Mouse (Mus musculus) fat pad, adult 2 months (tissue): ENCODE data around the gene Zcchc7.
"Not testable (repeated sequence)": the region's sequence is repeated elsewhere in the genome, so short reads cannot be mapped to it uniquely, and the experiment has no call there.

Experiments
- DNase-seq: peaks from one replicate; pipeline ENCODE4 v3.0.0-alpha.2; 2011; ENCODE audit warnings: low read depth, low spot score; ENCODE audit errors: extremely low read depth

Gene Zcchc7

GRCm38 (mm10) chr4:44906399-44906798 lies 150.7 kb downstream of the Zcchc7 start:
- DNase-seq = no peak

- DNase-seq = no peak
Measured at GRCm38 (mm10) chr4:44910065-44910464, 154.4 kb downstream of the Zcchc7 start.

GRCm38 (mm10) chr4:44910857-44911256 lies 155.2 kb downstream of the Zcchc7 start:
- no peak for DNase-seq

- no peak for DNase-seq
Measured at GRCm38 (mm10) chr4:44917312-44917848, 161.7 kb downstream of the Zcchc7 start.

DNA sequence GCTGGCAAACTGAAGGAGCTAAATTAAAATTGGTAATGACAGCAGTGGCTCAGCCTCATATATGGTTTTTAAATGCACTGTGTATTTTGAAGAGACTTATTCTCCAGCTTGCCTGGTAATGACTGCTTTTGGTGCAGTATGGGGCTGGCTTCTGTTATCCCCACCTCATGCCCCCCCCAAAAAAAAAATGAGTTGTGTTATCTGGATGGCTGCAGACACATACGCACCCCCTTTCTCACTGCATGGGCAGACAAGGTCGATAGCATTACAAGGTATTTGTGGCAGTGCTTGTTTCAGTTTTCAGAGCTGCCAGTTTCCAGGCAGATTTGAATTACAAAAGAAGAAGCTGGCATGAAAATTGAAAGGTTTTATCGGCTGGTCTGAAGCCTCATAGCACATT lies 162.2 kb downstream of the Zcchc7 start:
- DNase-seq = no peak

DNA sequence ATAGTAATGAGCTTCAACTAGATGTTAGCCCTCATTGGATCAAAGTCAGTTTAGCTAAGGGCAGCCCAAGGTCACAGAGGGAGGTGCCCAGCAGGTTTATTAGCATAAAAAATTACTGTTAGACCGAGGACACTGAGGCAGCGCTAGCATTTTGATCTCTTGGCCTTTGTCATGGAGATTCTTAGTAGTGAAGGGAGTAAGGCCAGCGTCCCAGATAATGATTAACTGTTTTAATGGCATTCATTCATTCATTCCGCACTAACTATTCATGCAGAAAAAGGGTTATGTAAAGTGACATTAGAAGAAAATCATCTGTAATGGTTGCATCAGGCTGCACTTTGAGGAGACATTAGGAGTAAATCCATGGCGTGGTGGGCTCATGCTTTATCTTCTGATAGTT lies 165.2 kb downstream of the Zcchc7 start:
- DNase-seq = no peak

DNA sequence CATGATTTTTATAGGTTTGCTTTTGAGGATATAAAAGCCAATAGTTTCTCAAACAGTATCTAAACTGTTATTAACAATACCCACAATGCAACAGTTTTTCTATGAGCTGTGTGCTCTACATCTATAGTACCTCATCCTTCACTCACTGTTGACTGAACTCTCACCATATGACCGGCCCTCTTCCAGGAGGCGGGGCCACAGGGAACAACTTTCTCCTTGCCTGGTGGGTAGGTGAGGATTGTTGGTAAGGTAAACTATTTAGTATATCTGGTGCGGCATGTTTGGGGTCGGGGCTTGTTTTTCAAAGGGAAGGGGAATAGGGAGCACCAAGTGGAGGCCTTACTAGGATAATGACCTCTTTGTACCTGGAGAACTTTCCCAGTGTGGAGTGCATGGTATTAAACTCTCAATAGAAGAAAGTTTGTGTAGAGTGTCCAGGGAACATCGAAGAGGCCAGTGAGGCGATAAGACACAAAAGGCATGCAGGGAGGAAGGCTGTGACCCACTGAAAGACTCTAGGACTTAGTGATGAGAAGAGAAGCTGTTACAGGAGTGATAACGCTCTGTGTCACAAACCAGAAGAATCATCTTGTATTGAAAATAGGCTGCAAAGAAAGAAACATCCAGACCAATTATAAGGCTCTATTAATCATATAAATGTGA lies 166.9 kb downstream of the Zcchc7 start:
- no peak for DNase-seq

DNA sequence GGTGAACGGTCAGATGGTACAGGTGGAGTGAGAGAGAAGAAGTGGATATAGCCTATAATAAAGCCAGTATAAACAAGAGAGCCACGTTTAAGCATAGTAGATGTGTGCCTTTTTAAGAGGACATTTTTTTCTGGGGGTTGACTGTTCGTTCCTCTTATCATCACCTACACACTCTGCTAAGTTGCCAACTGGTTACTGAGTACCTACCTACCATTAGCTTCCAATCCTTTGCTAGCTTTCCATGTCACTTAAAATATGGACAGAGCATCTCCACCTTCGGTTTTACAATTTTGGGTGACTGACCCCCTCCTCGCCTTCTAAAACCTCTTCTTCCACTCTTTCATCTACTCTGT lies 167.4 kb downstream of the Zcchc7 start:
- no peak for DNase-seq

DNA sequence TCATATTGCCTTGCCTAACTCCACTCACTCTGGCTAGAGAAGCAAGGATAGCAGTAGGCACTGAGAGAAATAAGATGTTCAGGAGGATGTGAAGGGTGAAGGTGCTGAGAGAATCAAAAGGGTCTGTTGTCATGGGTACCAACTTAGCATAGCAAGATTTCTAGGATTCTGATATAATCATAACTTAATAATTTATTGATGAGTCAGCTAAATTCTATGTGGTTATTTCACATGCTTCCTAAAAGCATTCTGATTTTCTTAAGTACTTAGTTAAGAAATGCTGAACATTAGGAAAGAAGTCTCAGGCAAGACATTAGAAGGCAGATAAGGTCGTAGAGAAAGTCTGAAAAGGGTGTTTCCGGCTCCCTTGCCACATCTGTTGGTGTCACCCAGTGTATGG lies 172.3 kb downstream of the Zcchc7 start:
- DNase-seq = no peak

GRCm38 (mm10) chr4:44928790-44929189 lies 173.1 kb downstream of the Zcchc7 start:
- DNase-seq = no peak

DNA sequence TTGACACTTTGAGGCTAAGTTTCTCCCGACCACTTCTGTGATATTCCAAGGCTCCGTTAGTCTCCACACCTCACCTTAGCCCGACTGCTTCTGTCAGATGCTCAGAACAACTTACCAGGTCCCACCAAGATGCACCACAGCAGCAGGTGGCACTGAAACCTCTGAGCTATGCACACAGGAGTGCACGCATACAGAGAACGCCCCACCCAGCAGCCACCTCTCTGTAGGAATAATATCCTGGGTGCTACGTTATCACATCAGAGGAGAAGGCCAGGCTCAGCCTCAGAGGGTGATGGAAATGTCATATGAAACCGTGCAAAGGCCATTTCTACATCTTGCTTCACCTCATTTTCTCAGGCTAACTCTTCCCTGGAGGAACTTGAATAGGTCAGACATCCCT lies 174.7 kb downstream of the Zcchc7 start:
- DNase-seq = no peak

DNA sequence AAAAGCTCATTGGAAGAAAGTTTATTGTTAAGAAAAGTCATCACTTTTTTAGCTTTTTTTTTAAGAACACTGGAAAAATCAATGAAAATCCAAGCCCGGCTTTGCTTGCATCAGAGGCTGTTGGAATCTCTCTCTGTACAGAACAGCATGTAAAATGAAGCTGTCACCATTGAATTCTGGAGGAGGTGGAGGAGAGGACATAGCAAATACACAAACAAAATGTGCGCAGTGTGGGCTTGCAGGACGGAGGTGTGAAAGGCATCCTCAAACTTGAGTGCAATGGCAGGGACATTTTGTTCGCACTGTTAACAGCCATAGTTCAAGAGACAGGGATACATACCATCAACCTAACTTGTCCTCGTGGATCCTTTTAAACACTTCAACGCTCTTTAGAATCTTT lies 176.1 kb downstream of the Zcchc7 start:
- no peak for DNase-seq

GRCm38 (mm10) chr4:44938359-44939340 lies 183.0 kb downstream of the Zcchc7 start:
- no peak for DNase-seq

DNA sequence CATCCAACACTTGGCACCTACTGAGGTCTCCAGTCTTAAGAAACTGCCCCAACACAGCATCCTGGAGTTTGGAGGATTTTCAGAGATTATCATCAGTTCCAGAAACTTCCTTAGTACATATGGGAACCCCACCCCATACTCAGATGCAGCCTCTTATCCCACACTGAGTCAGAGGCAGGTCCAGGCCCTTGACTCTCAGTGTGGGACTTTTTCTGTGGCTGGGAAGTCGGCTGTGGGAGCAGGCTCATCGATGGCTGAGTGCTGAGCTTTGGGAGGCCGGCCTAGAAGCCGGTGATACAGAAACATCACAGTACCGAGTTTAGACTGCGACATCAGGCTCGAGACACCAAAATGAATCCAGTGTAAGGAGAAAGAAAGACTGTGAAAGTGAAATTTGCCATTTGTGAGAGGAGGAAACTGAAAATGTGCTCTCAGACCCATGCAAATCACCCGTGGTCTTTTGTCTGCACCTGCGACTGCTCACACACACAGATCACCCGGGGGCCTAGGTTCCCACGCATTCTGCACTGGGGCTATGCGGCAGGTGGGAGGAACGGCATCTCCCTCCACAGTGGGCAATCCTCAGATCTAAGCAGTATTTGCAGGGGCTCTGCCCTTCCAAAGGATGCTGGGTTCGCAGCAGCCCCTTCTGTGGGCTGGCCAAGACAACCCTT lies 184.0 kb downstream of the Zcchc7 start:
- no peak for DNase-seq

- no peak for DNase-seq
Measured at GRCm38 (mm10) chr4:44940286-44940685, 184.6 kb downstream of the Zcchc7 start.

GRCm38 (mm10) chr4:44942237-44942636 lies 186.6 kb downstream of the Zcchc7 start:
- no peak for DNase-seq

- DNase-seq = no peak
Measured at GRCm38 (mm10) chr4:44943480-44943879, 187.8 kb downstream of the Zcchc7 start.

GRCm38 (mm10) chr4:44944426-44945075 lies 188.9 kb downstream of the Zcchc7 start:
- DNase-seq = no peak

DNA sequence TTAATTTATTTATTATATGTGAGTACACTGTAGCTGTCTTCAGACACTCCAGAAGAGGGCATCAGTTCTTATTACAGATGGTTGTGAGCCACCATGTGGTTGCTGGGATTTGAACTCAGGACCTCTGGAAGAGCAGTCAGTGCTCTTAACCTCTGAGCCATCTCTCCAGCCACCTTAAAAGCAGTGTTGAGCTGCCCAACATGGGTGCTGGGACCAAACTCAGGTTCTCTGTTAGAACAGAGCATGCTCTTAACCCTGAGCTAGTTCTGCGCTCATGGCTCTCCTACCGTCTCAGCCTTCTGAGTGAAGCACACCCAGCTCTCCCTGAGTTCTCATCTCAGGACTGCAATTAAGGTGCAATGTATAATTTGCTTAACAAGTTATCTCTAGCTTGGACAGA lies 190.4 kb downstream of the Zcchc7 start:
- DNase-seq = not testable (repeated sequence)

DNA sequence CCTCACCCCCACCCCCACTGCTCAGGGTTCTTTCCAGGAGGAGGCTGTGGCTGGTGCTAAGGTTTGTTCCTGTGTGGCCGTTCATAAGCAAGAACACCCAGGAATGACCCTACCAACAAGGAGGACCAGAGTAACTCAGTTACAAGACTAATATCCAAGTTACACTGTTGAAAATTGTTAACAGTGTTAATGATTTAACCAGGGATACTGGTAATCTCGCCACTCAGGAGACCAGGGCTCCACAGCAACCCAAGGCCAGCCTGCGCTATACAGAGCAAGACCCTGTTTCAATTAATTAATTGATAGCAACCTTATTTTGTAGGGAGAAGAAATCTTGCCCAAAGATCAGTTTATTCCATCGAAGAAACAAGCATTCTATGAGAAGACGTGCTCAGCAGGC lies 191.8 kb downstream of the Zcchc7 start:
- DNase-seq = no peak

- DNase-seq = no peak
Measured at GRCm38 (mm10) chr4:44948314-44948713, 192.6 kb downstream of the Zcchc7 start.
